Mouse (Mus musculus): ENCODE measurements around the gene Acsm5. TPM values are rescaled to one million over a fixed set of nuclear protein-coding genes. Genes with fewer than 3 reads are reported as not detected.

Gene Acsm5
- polyA plus RNA-seq (2012; rRNA removed; ENCODE audit: low replicate concordance) = 4.4 and 5.1 TPM in 2 replicates

GRCm38 (mm10) chr7:119519163-119519562 lies at the start of gene Acsm5:
TSS of gene Acsm5 (plus strand) at chr7:119519463.

GRCm38 (mm10) chr7:119479256-119479655 lies 40.0 kb upstream of the Acsm5 start, which contains the start of gene Umod:
TSS of gene Umod (minus strand) at chr7:119479282.

DNA sequence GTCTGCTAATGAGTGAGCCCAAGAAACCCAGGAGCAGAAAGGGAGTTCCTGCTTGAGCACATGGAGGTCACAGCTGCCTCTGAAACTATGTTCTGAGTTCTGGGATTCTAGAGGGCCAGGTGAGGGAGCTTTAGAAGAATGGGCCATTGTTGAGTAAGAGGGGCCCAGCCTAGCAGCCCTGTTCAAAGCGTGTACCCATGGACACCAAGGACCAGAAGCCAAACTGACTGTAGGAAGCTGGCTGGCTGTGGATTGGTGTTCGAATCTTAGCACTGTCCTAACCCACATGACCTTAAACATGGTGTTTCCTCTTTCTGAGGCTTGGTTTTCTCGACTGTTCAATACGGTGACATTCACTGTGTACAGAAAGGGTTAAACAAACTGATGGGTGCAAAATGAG lies 4.1 kb downstream of the Acsm5 start, which contains the start of gene Pdilt:
TSS of gene Pdilt (minus strand) at position 101 of the 400 bp plus-strand sequence.

GRCm38 (mm10) chr7:119554040-119554439 lies 34.8 kb downstream of the Acsm5 start, which contains the start of gene Acsm2:
TSS of gene Acsm2 (plus strand) at chr7:119554340.

Other genes with a start within 250 kb of the Acsm5 start
- 0.06 TPM in 1 of 2 replicates, not detected in the other for gene Gp2, start 60.2 kb upstream of the Acsm5 start, polyA plus RNA-seq (2012; rRNA removed; ENCODE audit: low replicate concordance)
- gene Umod, start 40.2 kb upstream of the Acsm5 start, polyA plus RNA-seq (2012; rRNA removed; ENCODE audit: low replicate concordance) = 0.06 and 0.26 TPM in 2 replicates
- gene Pdilt, start 4.0 kb downstream of the Acsm5 start, polyA plus RNA-seq (2012; rRNA removed; ENCODE audit: low replicate concordance) = not detected in 2 replicates
- gene Acsm2, start 34.9 kb downstream of the Acsm5 start, polyA plus RNA-seq (2012; rRNA removed; ENCODE audit: low replicate concordance) = 0.36 TPM in 1 of 2 replicates, not detected in the other
- gene Acsm1, start 87.6 kb downstream of the Acsm5 start, polyA plus RNA-seq (2012; rRNA removed; ENCODE audit: low replicate concordance) = 0.48 TPM in 1 of 2 replicates, not detected in the other
- not detected in 2 replicates for gene Acsm4, start 170.6 kb downstream of the Acsm5 start, polyA plus RNA-seq (2012; rRNA removed; ENCODE audit: low replicate concordance)
- 17.8 and 20.5 TPM in 2 replicates for gene Thumpd1, start 201.3 kb downstream of the Acsm5 start, polyA plus RNA-seq (2012; rRNA removed; ENCODE audit: low replicate concordance)
- gene Acsm3, start 241.5 kb downstream of the Acsm5 start, polyA plus RNA-seq (2012; rRNA removed; ENCODE audit: low replicate concordance) = 14.3 and 42.0 TPM in 2 replicates

Measured in mammary gland, adult 2 months (tissue).